Mouse (Mus musculus) neural tube, embryonic 15.5 days (tissue): ENCODE measurements around the gene Dnajb12. TPM values are rescaled to one million over a fixed set of nuclear protein-coding genes. Genes with fewer than 3 reads are reported as not detected.

Experiments
- ATAC-seq: fragments of 200-750 bp; cut with Nextera tagmentation; 2 replicates; pipeline ENCODE4 v1.8.0; 2017; ENCODE audit warnings: mild to moderate bottlenecking, moderate TSS enrichment, moderate library complexity; ENCODE audit not compliant: low FRiP score
- H3K27ac ChIP-seq: fragments of 300-500 bp; sonication (generic); replicated peaks from 2 replicates; pipeline ENCODE4 v1.5.1; 2015; ENCODE audit warnings: mild to moderate bottlenecking, inconsistent platforms
- H3K27me3 ChIP-seq: fragments of 300-500 bp; sonication (generic); replicated peaks from 2 replicates; pipeline ENCODE4 v1.6.1; 2015; ENCODE audit warnings: inconsistent platforms
- H3K36me3 ChIP-seq: fragments of 300-500 bp; sonication (generic); 2 replicates; pipeline ENCODE4 v1.6.1; 2015; ENCODE audit warnings: inconsistent platforms
- H3K4me1 ChIP-seq: fragments of 300-500 bp; sonication (generic); 2 replicates; pipeline ENCODE4 v1.6.1; 2015; ENCODE audit warnings: inconsistent platforms
- H3K4me2 ChIP-seq: fragments of 300-500 bp; sonication (generic); 2 replicates; pipeline ENCODE4 v1.6.1; 2015; ENCODE audit warnings: inconsistent platforms, mild to moderate bottlenecking, moderate library complexity
- H3K4me3 ChIP-seq: fragments of 300-500 bp; sonication (generic); replicated peaks from 2 replicates; pipeline ENCODE4 v1.5.1; 2015; ENCODE audit warnings: mild to moderate bottlenecking, inconsistent platforms
- H3K9ac ChIP-seq: fragments of 300-500 bp; sonication (generic); replicated peaks from 2 replicates; pipeline ENCODE4 v1.6.1; 2015; ENCODE audit warnings: mild to moderate bottlenecking, inconsistent platforms
- H3K9me3 ChIP-seq: fragments of 300-500 bp; sonication (generic); replicated peaks from 2 replicates; pipeline ENCODE4 v1.6.1; 2016; ENCODE audit warnings: inconsistent platforms
- WGBS: fragments of 180-500 bp; shearing (Covaris S2); methylation state at CpG from one replicate; pipeline ENCODE4 v1.1.7; 2015; ENCODE audit warnings: mixed read lengths; 5-methylcytosine and 5-hydroxymethylcytosine counted together
- polyA plus RNA-seq: library from polyadenylated mRNA; unstranded; fragments of >200 nt; fragmentation: Nextera tagmentation; extraction: Ambion mirVana; gene quantifications from 2 replicates; pipeline ENCODE4 v1.2.1, GENCODE M21; 2015

Dnajb12 gene
- polyA plus RNA-seq, 1 experiment from 2014 or later, result 17.2 TPM

GRCm38 (mm10) chr10:59909357-59909847 lies 30.0 kb downstream of the Dnajb12 start:
- H3K9me3 ChIP-seq, result no peaks in the 10 kb centered on the region
- H3K36me3 ChIP-seq, result no peaks in the 10 kb centered on the region
- peak overlapping the region; percentile 30 for H3K27ac ChIP-seq
- H3K4me2 ChIP-seq, result peak overlapping the region; percentile 29
- no peak overlapping the region for H3K9ac ChIP-seq
- ATAC-seq, result 0 out of 2 replicates have a peak, but pooled peaks have one; percentile 12
- H3K4me3 ChIP-seq, result no peak overlapping the region
- 10% methylated on average over 14 of the region's 14 CpGs for WGBS
- no peaks in the 10 kb centered on the region for H3K27me3 ChIP-seq
- H3K4me1 ChIP-seq, result peaks cover 29% of the 10 kb centered on the region

- Histone ChIP-seq H3K27ac (no peak overlapping the region), H3K36me3 (no peaks in the 10 kb centered on the region), H3K4me2 (peak overlapping the region; percentile 50), H3K27me3 (no peaks in the 10 kb centered on the region), H3K4me3 (no peak overlapping the region), H3K9me3 (no peaks in the 10 kb centered on the region), H3K9ac (no peak overlapping the region), H3K4me1 (peaks cover 31% of the 10 kb centered on the region)
- WGBS, result 36% methylated on average over 6 of the region's 6 CpGs
- no peak for ATAC-seq
Observed at GRCm38 (mm10) chr10:59911091-59911490, 31.7 kb downstream of the Dnajb12 start.

GRCm38 (mm10) chr10:59911561-59912198 lies 32.3 kb downstream of the Dnajb12 start:
- Histone ChIP-seq H3K4me1 (peaks cover 37% of the 10 kb centered on the region), H3K9ac (0 out of 2 replicates have a peak overlapping the region, but pooled peaks have one; percentile 8), H3K36me3 (no peaks in the 10 kb centered on the region), H3K27me3 (no peaks in the 10 kb centered on the region), H3K27ac (no peak overlapping the region), H3K9me3 (no peaks in the 10 kb centered on the region), H3K4me3 (no peak overlapping the region), H3K4me2 (peak overlapping the region; percentile 50)
- ATAC-seq, result no peak
- WGBS, result 6% methylated on average over 25 of the region's 25 CpGs

- peaks cover 26% of the 10 kb centered on the region for H3K4me1 ChIP-seq
- no peak overlapping the region for H3K27ac ChIP-seq
- H3K4me2 ChIP-seq, result no peak overlapping the region
- H3K36me3 ChIP-seq, result no peaks in the 10 kb centered on the region
- 95% methylated on average over 8 of the region's 8 CpGs for WGBS
- no peaks in the 10 kb centered on the region for H3K27me3 ChIP-seq
- no peak overlapping the region for H3K9ac ChIP-seq
- no peaks in the 10 kb centered on the region for H3K9me3 ChIP-seq
- no peak for ATAC-seq
- no peak overlapping the region for H3K4me3 ChIP-seq
Observed at GRCm38 (mm10) chr10:59915196-59915962, 36.0 kb downstream of the Dnajb12 start.

- no peak for ATAC-seq
- no peaks in the 10 kb centered on the region for H3K36me3 ChIP-seq
- H3K9ac ChIP-seq, result peak overlapping the region; percentile 14; the same call in 1 of the 2 replicates
- H3K4me1 ChIP-seq, result peaks cover 32% of the 10 kb centered on the region
- no peaks in the 10 kb centered on the region for H3K9me3 ChIP-seq
- H3K4me2 ChIP-seq, result peak overlapping the region; percentile 56
- H3K4me3 ChIP-seq, result peak overlapping the region; percentile 15
- H3K27ac ChIP-seq, result peak overlapping the region; percentile 56
- WGBS, result 10% methylated on average over 4 of the region's 4 CpGs
- no peaks in the 10 kb centered on the region for H3K27me3 ChIP-seq
Observed at GRCm38 (mm10) chr10:59916159-59916558, 36.8 kb downstream of the Dnajb12 start.

GRCm38 (mm10) chr10:59916649-59917048 lies 37.3 kb downstream of the Dnajb12 start:
- ATAC-seq, result peak; percentile 62
- 4% methylated on average over 10 of the region's 10 CpGs for WGBS
- H3K36me3 ChIP-seq, result no peaks in the 10 kb centered on the region
- no peaks in the 10 kb centered on the region for H3K27me3 ChIP-seq
- H3K4me3 ChIP-seq, result peak overlapping the region; percentile 15
- peak overlapping the region; percentile 56 for H3K27ac ChIP-seq
- peak overlapping the region; percentile 56 for H3K4me2 ChIP-seq
- no peaks in the 10 kb centered on the region for H3K9me3 ChIP-seq
- peaks cover 32% of the 10 kb centered on the region for H3K4me1 ChIP-seq
- H3K9ac ChIP-seq, result peak overlapping the region; percentile 14; the same call in 1 of the 2 replicates

GRCm38 (mm10) chr10:59918111-59918510 lies 38.8 kb downstream of the Dnajb12 start:
- Histone ChIP-seq H3K9me3 (no peaks in the 10 kb centered on the region), H3K4me1 (peaks cover 29% of the 10 kb centered on the region), H3K4me3 (no peak overlapping the region), H3K36me3 (no peaks in the 10 kb centered on the region), H3K27me3 (no peaks in the 10 kb centered on the region), H3K4me2 (no peak overlapping the region), H3K9ac (no peak overlapping the region), H3K27ac (no peak overlapping the region)
- no peak for ATAC-seq
- WGBS, result 97% methylated on average over 4 of the region's 4 CpGs

GRCm38 (mm10) chr10:59919494-59920181 lies 40.3 kb downstream of the Dnajb12 start:
- Histone ChIP-seq H3K27ac (peak overlapping the region; percentile 86; the same call in 1 of the 2 replicates), H3K4me3 (no peak overlapping the region), H3K9ac (no peak overlapping the region), H3K36me3 (no peaks in the 10 kb centered on the region), H3K9me3 (no peaks in the 10 kb centered on the region), H3K4me1 (peaks cover 29% of the 10 kb centered on the region), H3K4me2 (no peak overlapping the region), H3K27me3 (no peaks in the 10 kb centered on the region)
- WGBS, result 56% methylated on average over 15 of the region's 15 CpGs
- no peak for ATAC-seq

- H3K27me3 ChIP-seq, result no peaks in the 10 kb centered on the region
- peak overlapping the region; percentile 81 for H3K4me2 ChIP-seq
- peak overlapping the region; percentile 86 for H3K27ac ChIP-seq
- peaks cover 29% of the 10 kb centered on the region for H3K4me1 ChIP-seq
- H3K9ac ChIP-seq, result peak overlapping the region; percentile 47
- H3K4me3 ChIP-seq, result peak overlapping the region; percentile 40
- H3K36me3 ChIP-seq, result no peaks in the 10 kb centered on the region
- peak; percentile 22; the same call in 1 of the 2 replicates for ATAC-seq
- 27% methylated on average over 7 of the region's 7 CpGs for WGBS
- H3K9me3 ChIP-seq, result no peaks in the 10 kb centered on the region
Observed at GRCm38 (mm10) chr10:59920485-59920809, 41.1 kb downstream of the Dnajb12 start.

GRCm38 (mm10) chr10:59920810-59921681 lies 41.7 kb downstream of the Dnajb12 start:
- ATAC-seq, result peak; percentile 74
- H3K9me3 ChIP-seq, result no peaks in the 10 kb centered on the region
- H3K4me2 ChIP-seq, result peak overlapping the region; percentile 81
- 3% methylated on average over 33 of the region's 33 CpGs for WGBS
- peak overlapping the region; percentile 40 for H3K4me3 ChIP-seq
- H3K27me3 ChIP-seq, result no peaks in the 10 kb centered on the region
- H3K9ac ChIP-seq, result peak overlapping the region; percentile 47
- peak overlapping the region; percentile 86 for H3K27ac ChIP-seq
- no peaks in the 10 kb centered on the region for H3K36me3 ChIP-seq
- H3K4me1 ChIP-seq, result peaks cover 28% of the 10 kb centered on the region

- Histone ChIP-seq H3K4me3 (no peak overlapping the region), H3K4me2 (no peak overlapping the region), H3K9me3 (no peaks in the 10 kb centered on the region), H3K36me3 (no peaks in the 10 kb centered on the region), H3K9ac (no peak overlapping the region), H3K4me1 (peaks cover 19% of the 10 kb centered on the region), H3K27me3 (no peaks in the 10 kb centered on the region), H3K27ac (no peak overlapping the region)
- 86% methylated on average over 2 of the region's 2 CpGs for whole genome bisulfite sequencing
- no peak for ATAC-seq
Observed at GRCm38 (mm10) chr10:59923493-59923892, 44.1 kb downstream of the Dnajb12 start.
